Mouse (Mus musculus) mature B cell (primary cell): Measurements from ENCODE around the gene E030018B13Rik.

Source experiments
- in situ Hi-C: fragments of 300-500 bp; cut with MboI; formaldehyde crosslinking; loops from 2 replicates; pipeline ENCODE4 v1.14.3; 2019

E030018B13Rik gene

DNA sequence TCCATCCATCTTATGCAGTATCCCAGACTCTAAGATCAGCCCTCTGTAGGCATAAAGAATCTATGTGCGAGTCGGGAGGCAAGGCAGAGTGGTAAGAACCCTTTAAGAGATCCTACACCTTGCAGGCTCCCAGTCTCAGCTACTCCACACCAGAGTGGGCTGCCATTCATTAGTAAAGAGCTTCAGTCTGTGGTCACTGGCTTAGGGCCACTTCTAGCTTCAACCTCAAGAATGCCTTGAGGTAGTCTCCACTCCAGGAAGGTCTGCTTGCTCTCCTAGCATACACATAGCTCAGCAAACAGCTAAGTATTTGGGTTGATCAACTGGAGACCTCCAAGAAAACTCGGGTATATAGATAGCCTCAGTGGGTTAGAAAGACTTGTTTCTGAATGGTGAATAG, 19.0 kb upstream of the E030018B13Rik start:
- in situ Hi-C loops: no loop called here

DNA sequence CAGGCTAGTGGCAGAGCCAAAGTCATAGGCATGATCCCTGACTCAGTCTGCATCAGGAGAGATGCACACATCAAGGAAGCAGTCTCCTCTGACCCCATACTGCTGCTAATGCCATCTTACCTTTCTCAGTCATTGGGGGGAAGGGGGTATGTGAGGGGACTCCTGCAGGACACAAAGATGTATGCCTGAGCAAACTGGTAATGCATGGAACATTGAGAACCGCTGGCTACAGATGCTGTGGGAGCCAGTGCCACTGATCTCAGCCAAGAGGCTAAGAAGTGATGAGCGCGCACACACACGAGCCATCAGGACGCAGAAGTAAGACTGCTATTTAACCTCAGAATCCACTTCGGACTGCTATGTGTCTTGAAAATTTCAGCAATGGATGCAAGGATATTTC, 18.5 kb upstream of the E030018B13Rik start:
- in situ Hi-C loops: no loop called here

DNA sequence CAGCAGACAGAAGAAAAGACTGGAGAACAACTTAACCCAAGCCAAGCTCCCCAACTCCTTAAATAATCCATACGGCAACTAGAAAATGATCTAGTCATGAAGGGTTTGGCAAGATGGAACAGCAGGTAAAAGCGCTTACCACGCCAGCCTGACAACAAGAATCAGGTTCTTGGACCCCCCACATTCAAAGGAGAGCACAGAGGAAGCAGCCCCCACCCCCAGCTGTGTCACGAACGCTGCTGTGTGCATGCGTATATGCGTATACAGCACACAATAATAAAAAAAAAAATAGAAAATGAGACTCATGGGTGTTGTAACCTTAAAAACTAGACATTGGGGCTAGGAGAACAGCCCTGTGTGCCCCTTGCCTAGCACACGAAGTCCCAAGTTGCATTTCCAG, 16.7 kb upstream of the E030018B13Rik start:
- in situ Hi-C loops: no loop called here

DNA sequence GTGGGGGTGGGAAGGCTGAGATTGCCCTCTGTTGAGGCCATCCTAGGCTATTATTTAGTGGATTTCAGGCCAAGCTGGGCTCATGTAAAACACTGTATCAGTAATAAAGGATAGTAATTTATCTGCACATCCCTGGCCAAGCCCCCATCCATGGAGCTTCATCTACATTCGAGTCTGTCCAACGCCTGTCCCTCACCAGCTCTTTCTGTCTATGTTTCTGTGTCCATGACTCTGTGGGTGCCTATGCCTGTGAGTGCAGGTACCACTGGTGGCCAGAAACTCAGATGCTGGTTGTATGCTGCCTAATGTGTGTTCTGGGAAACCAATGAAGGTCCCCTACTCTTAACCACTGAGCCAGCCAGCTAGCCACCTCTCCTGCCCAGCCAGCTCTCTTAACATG, 16.2 kb upstream of the E030018B13Rik start:
- in situ Hi-C loops: no loop called here

DNA sequence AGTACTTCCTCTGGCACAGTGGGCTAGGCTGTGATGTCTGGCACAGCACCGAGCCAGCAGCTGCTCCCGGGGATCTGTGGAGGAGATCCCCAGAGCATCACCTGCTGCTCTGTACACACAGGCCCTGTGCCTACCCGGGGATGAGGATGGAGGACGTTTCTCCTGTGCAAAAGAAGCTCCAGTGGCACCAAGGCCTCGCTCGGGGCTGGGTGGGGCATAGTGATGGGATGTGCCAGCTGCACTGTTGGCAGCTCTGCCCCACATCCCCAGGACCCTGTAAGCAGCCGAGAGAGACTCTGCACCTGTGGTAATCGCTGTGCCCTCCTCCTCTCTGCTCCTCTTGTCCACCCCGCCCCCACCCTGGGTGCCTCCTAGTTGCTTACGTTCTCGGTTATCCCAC, 15.3 kb upstream of the E030018B13Rik start:
- in situ Hi-C loops: no loop called here

DNA sequence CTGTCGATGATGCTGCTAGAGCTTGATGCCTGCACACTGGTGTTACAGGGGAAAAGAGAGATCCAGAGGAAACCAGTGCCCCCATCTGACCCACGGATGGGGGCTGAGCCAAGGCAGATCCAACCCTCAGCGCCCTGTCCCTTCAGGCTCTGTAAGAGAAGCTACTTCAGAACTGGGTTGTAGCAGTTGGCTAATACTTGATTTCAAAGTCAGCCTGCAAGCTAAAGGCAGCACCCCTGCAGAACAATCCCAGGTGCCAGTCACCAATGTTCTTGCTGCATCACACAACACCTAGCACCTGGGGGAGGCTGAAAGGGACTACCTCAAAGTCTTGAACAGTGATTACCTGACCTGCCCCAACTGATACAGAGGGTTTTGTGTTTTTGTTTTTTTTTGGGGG, 14.7 kb upstream of the E030018B13Rik start:
- in situ Hi-C loops: no loop called here

DNA sequence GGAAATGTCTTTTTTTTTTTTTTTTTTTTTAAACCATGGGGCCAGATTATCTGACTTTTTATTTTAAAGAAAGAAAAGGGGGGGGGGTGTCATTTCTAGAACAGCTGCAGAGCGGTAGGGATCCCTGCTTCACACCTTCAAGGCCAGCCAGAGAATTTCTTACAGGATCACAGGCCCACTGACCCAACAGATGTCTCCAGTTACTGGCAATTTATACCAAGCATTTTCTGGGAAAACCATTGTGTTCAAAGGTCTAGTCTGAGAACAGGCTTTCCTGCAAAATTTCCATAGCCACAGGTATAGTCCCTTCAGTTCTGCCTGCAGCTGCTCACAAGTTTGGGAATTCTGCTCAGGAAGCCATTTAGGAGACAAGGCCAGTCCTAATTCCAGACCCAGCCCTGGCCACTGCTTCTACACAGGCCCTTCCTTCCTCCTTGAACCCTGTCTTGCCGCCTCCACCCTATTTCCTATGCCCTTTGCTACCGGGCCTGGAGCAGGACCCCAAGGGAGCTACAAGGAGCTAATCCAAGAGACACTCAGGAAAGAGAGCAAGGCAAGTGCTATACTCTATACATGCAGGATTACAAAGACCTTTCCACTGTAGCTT, 13.9 kb upstream of the E030018B13Rik start:
- in situ Hi-C loops: no loop called here

DNA sequence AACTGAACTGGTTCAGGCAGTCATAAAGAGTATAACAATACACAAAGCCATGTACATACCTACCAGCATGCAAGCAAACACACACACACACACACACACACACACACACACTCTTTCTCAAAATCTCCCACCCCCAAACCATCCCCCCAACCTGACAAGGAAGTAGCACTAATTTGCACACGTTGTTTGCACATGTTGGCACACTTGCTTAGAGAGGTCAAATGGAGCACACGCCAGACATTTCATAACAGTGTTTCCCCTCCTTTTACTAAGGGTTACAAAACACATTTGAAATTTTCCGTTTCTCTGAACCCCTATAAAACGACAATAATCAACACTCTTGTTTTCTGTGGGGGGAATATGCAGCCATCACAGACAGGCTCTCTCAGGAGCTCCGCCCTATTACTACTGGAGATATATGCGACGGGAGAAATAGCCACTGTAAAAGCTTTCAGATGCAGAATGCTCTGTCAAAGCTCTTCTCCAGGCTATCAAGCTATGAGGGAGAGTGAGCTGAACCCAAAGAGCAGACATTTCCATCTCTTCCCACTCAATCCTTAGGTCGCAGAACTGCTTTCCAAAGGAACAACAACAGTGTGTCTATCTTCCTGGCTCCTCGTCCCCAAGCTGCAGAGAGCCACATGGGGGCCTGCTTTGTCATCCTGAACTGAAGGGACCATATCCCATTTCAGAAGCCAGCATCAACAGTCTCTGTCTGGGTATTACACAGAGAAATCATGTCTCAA, 12.8 kb upstream of the E030018B13Rik start:
- in situ Hi-C loops: no loop called here

DNA sequence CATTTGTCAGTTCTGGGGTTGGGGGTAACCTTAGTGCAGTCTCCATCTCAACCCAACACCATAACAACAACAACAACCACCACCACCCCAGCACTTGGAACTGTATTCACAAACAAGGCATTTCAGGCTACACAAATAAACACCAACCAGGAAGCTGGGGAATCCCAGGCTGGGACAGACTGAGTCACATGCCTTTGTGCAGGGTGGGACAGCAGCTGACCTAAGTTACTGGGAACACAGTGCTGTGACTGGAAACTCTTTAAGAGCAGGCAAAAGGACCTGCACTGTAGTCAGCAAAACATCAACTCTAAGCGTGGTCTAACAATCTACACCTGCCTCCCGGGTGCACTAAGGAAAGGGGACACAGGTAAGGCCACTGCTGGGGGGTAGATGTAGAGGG, 11.5 kb upstream of the E030018B13Rik start:
- in situ Hi-C loops: no loop called here

DNA sequence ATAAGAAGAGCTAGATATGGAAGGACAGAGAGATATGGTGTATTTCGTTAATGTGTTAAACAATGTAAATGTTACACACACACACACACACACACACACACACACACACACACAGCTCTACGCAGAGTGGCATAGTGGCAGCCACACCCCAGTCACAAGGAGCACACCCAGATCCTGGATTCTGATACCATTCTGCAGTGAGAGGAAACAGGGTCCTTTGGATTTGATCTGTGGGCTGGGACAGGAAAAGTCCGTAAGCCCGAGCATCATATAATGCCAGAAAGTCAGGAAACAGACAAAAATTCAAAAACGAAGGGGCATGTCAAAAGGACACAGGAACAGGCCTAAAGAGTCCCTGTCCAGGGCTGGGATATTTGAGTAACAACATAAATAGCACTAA, 11.0 kb upstream of the E030018B13Rik start:
- in situ Hi-C loops: no loop called here

DNA sequence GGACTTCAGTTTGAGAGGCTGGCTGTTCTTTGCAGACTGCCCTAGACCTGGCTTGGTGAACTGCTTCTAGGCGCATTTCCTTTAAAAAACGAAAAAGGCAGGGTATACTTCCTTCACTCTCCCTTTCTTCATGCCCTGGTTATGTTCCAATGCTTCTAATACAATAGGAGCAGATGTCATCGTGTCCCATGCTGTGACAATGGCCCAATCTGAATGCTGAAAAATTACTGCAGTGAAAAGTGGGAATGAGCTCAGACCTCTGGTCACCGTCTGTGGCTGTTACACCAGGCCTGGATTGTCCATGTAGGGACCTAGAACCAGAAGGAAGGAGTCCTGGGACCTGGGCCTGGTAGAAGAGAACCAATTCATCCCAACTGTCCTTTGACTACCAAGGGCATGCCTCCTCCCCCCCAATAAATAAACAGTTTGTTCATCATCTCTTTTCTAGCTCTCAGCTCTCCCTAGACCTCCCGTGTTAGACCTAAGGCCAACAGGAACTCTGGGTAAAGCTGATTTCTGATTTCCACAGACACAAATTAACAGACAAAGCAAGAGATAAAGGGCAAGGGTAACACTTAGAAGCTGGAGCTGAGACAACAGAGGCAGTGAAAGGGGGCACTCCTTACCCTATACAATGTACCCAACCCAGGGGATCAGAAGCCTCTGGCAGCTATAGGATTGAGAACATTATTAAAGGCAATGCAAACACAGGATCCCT, 8.7 kb upstream of the E030018B13Rik start:
- in situ Hi-C loops: no loop called here

DNA sequence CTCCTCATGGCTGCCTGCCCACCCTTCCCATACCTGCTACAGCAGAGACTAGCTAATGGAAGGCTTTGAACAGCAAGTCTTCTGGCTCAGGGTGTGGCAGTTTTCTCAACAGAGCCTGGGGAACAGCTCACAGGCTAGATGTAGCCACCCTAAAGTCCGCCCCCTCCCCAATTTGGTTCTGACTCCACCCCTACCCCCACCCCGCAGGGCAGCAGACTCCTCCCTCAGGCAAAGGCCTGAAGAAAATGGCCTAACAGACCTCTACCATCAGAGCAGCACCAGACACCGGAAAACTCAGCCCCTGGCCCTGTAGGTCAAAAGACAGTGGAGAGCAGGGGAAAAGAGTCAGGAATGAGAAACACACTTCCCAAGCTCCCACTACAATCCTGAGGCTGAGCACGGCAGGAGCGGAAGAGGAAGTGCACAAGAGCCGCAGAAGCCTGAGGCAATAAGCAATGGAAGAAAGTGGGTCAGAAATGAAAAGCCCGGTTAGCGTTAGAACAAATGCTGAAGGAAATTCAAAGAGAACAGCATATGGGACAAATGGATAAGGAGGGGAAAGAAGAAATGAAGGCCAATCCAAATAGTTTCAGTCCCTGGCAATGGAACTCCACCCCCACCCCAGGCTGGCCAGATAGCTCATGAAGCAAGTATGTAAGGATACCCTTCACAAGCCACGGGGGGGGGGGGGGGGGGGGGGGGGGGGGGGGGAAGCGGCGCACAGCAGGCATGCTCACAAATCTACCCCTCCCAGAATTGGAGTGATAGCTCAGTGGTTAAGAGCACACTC, 8.0 kb upstream of the E030018B13Rik start:
- in situ Hi-C loops: no loop called here

DNA sequence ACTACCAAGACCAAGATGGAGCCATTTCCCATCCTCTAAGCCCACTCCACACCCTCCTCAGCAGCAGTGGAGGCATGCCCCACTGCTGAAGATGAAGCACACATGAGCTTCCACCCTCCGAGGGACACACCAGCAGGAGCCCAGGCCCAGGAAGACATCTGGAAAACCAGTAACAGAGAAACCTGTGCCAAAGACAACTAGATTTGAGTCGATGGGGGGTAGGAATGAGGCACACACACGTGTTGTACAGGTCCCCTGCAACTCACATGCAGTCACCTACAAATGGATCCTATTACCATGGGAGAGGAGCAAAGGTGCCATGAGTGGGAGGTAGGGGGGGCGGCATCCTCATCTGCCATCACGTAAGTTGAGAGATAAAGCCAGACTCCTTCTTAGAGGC, 6.4 kb upstream of the E030018B13Rik start:
- in situ Hi-C loops: no loop called here

DNA sequence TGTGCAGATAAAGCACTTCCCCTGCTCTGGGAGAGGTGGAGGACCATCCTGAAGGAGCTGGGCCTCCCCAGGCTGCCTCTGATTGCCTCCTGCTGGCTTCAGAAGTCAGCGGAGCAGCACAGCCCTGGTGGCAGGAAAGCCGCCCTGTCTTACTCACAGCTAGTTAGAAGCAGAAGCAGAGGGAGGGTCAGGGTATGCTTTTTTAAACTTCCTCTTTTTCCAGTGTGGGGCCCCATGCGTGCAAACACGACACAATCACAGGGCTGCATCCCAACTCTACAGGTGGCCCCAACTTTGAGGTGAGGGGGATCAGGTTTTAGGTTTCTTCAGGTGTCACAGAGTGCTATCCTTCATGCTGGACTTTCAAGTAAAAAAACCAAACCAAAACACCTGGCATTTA, 5.7 kb upstream of the E030018B13Rik start:
- in situ Hi-C loops: no loop called here

DNA sequence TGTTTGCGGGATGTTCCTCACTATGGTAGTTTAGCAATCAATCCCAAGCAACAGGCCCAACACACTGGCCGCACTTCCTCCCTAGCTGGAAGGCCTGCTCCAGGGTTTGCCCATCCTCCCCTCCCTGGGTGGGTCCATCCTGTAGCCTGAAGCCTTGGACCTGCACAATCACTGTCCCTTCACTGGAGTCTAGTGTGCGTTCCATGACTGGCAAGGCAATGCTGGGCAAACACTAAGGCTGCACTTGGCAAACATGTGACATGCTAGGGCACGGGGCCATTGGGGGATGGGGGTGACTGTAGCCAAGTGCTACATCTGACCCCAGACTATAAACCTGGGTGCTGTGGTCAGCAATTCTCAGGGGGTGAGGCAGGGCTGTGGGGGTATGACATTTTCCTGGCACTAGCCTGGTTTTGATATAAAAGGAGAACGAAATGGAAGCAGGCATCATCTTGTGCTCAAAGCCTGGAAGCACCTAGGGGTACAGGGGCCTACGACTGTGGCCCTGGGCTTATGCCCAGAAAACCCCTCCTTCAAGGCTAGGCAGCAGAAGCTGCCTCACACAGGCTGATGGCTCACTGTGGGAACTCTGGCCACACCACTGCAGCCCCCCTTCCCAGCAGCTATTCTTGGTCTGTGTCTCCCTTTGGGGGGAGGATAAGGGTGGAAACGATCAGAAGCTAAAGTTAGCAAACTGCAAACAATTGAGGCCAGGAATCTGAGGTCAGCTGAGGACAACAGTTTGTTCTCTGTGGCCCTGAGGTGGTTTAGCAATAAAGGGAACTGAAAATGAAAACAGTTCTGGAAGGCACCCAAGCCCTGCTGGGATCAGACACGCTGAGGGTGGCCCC, 5.0 kb upstream of the E030018B13Rik start:
- in situ Hi-C loops: no loop called here

DNA sequence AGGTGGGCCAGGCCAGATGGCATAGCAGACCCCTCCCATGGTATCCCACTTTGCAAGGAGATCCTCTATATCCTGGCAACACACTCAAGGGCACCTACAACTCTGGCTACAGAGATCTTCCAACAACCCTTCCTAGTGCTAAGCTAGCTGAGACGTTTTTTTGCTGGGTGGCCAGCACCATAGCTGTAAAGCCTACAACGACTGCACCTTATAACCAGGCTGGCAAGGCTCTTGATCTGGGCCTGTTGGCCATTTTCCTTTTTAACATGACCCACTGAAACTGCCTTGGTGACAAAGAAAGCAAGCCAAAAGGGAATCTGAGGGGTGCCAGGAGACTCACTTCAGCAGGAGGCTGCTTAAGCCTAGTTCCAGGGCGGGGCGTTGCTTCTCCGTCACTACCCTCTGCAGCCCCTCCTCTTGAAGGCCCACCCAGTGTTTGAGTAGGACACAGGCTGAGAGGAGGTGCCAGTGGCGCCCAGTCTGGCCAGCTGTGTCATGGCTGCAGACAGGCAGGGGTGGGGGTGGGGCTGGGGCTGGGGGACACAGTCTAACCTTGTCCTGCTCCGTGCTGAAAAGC, 4.3 kb upstream of the E030018B13Rik start:
- in situ Hi-C loops: no loop called here

DNA sequence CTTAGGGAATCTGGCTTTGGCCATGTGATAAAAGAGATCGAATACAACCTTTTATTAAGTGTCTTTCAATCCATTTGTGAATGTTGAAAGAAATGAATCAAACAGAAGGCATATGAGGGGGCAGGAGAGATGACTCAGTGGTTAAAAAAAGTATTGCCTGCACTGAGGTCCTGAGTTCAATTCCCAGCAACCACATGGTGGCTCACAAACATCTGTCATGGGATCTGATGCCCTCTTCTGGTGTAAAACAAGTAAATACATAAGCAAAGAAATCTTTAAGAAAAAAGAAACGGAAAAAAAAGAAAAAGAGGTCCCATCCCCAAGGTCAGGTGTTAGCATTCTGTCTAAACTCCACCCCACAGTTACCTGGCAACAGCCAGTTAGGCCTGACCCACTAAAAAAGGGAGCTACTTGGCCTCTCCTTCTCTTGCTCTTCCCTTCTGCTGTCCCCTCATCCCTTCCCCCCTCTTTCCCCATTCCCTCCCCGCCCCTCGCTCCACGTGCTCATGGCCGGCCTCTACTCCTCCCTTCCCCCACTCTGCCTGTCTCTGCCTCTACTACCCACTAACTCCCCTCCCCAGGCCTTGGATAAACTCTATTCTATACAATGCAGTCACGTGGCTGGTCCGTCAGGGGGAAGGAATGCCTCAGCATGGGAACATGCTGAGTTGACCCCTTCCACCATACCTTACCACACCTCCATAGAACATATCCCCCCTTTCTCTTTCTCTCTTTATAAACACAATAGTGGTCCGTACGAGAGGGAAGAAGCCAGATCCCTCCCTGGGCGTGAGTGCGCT, 3.5 kb upstream of the E030018B13Rik start:
- in situ Hi-C loops: no loop called here

DNA sequence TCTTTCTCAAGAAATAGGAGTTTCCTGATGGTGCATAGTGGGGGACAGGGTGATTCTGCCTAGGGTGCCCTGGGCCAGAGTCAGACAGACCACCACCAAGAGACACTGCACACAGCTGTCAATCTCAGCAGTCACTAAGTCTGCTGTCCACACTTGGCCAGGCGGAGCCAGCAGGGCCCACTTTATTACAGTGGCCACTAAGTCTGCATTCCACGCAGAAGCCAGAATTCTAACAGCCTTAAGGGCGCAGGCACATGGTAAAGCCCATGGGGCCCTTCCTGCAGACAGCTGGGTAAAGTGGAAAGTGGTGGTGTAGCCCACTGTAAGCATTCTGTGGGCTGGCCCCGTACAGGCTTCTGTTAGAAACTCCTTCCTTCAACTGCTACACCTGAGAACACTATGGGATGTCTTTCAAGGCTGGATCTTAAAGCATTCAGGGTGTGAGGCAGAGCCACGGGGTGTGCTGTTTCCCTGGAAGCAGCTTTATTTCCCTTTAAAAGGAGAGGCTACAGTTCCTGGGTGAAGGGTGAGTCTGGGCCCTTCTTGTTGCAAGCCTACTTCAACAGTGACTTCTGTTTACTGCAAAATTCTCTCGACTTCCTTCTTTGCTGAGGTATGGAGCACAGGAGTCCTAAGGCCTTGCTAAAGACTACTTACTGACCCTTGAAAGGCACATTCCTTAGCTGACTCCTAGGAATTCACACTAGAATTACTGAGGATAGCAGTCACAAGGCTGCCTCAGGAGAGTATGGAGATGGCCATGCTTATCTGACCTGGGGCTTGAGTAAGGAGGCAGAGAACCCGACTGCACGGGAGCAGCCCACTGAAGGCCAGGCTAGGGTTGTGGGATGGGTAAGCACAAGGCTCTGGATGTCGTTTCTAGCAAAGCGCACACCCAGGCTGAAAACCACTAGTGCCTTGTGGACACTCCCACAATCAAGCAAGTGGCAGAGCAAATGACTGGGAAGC, 2.6 kb upstream of the E030018B13Rik start:
- in situ Hi-C loops: no loop called here

DNA sequence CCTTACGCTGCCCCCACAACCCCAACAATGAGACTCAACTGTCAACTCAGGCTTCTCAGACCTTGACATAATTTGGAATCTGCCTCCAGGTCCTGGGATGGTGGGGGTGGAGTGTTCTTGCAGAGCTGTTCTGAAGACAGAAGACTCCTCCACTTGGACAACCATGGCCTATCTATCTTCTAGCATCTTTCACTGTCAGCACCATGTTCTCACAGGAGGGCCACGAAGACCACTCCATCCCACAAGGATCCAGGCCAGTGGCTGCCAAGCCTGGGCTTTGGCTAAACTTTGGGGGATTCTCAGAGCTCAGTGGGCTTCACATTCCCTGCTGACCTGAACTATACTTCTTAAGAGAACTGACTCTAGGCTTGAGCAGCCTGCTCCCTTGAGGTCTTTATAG, 1.8 kb upstream of the E030018B13Rik start:
- in situ Hi-C loops: no loop called here
